Mouse (Mus musculus): ENCODE data around the gene Taf3.
A peak's percentile ranks its signal among the peaks of the same experiment; 100 is the strongest.

Taf3 gene

GRCm38 (mm10) chr2:10010263-10010909 is 38.0 kb downstream of the Taf3 start:
- peak; percentile 63 for DNase-seq (ENCODE audit: low spot score)

- no peak for DNase-seq (ENCODE audit: low spot score)
Observed at GRCm38 (mm10) chr2:10009671-10010254, 38.6 kb downstream of the Taf3 start.

- no peak for DNase-seq (ENCODE audit: low spot score)
Observed at GRCm38 (mm10) chr2:10008593-10008992, 39.8 kb downstream of the Taf3 start.

GRCm38 (mm10) chr2:10004960-10005621 is 43.3 kb downstream of the Taf3 start:
- DNase-seq (ENCODE audit: low spot score): no peak

GRCm38 (mm10) chr2:10003358-10003757 is 45.0 kb downstream of the Taf3 start:
- DNase-seq (ENCODE audit: low spot score): no peak

GRCm38 (mm10) chr2:10001591-10001990 is 46.8 kb downstream of the Taf3 start:
- DNase-seq (ENCODE audit: low spot score): no peak

GRCm38 (mm10) chr2:9997535-9997934 is 50.9 kb downstream of the Taf3 start:
- DNase-seq (ENCODE audit: low spot score): no peak

- peak; percentile 7 for DNase-seq (ENCODE audit: low spot score)
Observed at GRCm38 (mm10) chr2:9996111-9996510, 52.3 kb downstream of the Taf3 start.

GRCm38 (mm10) chr2:9990690-9991229 is 57.6 kb downstream of the Taf3 start:
- DNase-seq (ENCODE audit: low spot score): no peak

GRCm38 (mm10) chr2:9989649-9990547 is 58.5 kb downstream of the Taf3 start:
- DNase-seq (ENCODE audit: low spot score): no peak

GRCm38 (mm10) chr2:9988290-9988689 is 60.1 kb downstream of the Taf3 start:
- no peak for DNase-seq (ENCODE audit: low spot score)

- peak; percentile 12 for DNase-seq (ENCODE audit: low spot score)
Observed at GRCm38 (mm10) chr2:9985979-9986447, 62.4 kb downstream of the Taf3 start.

- DNase-seq (ENCODE audit: low spot score): no peak
Observed at GRCm38 (mm10) chr2:9982446-9982845, 66.0 kb downstream of the Taf3 start.

- no peak for DNase-seq (ENCODE audit: low spot score)
Observed at GRCm38 (mm10) chr2:9971927-9972326, 76.5 kb downstream of the Taf3 start.

GRCm38 (mm10) chr2:9970579-9970978 is 77.8 kb downstream of the Taf3 start:
- no peak for DNase-seq (ENCODE audit: low spot score)

GRCm38 (mm10) chr2:9970178-9970577 is 78.2 kb downstream of the Taf3 start:
- no peak for DNase-seq (ENCODE audit: low spot score)

- DNase-seq (ENCODE audit: low spot score): no peak
Observed at GRCm38 (mm10) chr2:9969734-9970133, 78.7 kb downstream of the Taf3 start.

GRCm38 (mm10) chr2:9966634-9967033 is 81.8 kb downstream of the Taf3 start:
- DNase-seq (ENCODE audit: low spot score): no peak

GRCm38 (mm10) chr2:9965608-9966007 is 82.8 kb downstream of the Taf3 start:
- DNase-seq (ENCODE audit: low spot score): no peak

GRCm38 (mm10) chr2:9962871-9963270 is 85.5 kb downstream of the Taf3 start:
- no peak for DNase-seq (ENCODE audit: low spot score)

- DNase-seq (ENCODE audit: low spot score): no peak
Observed at GRCm38 (mm10) chr2:9961708-9962107, 86.7 kb downstream of the Taf3 start.

- DNase-seq (ENCODE audit: low spot score): no peak
Observed at GRCm38 (mm10) chr2:9958011-9958410, 90.4 kb downstream of the Taf3 start.
